Mouse (Mus musculus) testis, adult 2 months (tissue): Measurements from ENCODE around the gene Arhgap24.

Source experiments
- CTCF ChIP-seq: fragments of 200-500 bp; IDR thresholded peaks from 2 replicates; pipeline ENCODE4 v1.5.1; 2012; ENCODE audit warnings: low read depth, mild to moderate bottlenecking, inconsistent platforms, low read length, moderate library complexity; ENCODE audit not compliant: control insufficient read depth, insufficient read depth, insufficient replicate concordance
- POLR2A ChIP-seq: fragments of 200-500 bp; IDR thresholded peaks from 2 replicates; pipeline ENCODE4 v1.6.1; 2012; ENCODE audit warnings: low read depth, mild to moderate bottlenecking, inconsistent platforms, low read length, moderate library complexity; ENCODE audit not compliant: control insufficient read depth

DNA sequence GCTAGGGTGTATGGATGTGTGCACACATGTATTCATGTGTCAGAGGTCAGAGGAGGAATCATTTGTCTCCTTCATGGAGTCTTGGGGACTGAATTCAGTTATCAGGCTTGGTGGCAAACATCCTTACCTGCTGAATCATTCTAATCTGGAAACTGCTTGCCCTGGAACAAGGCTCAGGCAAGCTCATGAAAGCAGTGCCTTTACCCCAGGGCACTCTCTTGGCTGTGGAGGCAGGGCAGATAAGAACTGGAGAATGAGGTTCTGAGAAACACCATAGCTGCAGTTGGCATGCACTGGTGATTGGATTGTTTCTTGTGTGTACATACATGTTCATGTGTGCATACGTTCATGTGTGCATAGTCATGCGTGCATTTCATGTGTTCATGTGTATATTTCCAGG is 132.9 kb downstream of the Arhgap24 start:
- TF ChIP-seq POLR2A = no peak
- no peak for TF ChIP-seq CTCF
